Mouse (Mus musculus) gastrocnemius, adult 18-20 months (tissue): ENCODE results near the gene Dydc1. TPM values are rescaled to one million over a fixed set of nuclear protein-coding genes. Genes with fewer than 3 reads are reported as not detected.

Source experiments
- DNase-seq: peaks from one replicate; pipeline ENCODE4 v3.0.0; 2021; ENCODE audit warnings: low spot score
- total RNA-seq, 2 experiments: library from RNA; stranded (reverse); gene quantifications; 2 replicates each; pipeline ENCODE4 v1.2.3; 2021

Gene Dydc1
- total RNA-seq, 2 experiments from 2014 or later, result not detected

GRCm38 (mm10) chr14:41098726-41099125 is 26.0 kb downstream of the Dydc1 start:
- no peak for DNase-seq

DNA sequence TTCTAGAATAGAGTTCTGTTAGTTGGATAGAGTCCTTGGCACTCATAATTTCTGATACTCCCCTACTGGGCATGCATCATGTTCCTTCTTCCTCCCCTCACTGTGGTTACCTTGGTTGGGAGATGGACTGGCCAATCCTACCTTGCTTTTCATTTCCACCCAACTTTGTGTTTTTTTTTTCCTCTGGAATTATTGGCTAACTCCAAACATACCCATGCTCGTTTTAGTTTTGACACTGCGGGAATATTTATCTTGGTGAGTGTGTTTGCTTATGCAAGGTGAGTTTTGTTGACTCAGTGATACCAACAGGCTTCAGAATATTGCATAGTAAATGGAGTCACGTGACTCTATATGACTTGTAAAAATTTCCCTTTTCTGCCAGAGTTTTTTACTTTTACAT is 28.0 kb downstream of the Dydc1 start:
- no peak for DNase-seq

- DNase-seq, result no peak
Measured at GRCm38 (mm10) chr14:41101242-41101641, 28.5 kb downstream of the Dydc1 start.

DNA sequence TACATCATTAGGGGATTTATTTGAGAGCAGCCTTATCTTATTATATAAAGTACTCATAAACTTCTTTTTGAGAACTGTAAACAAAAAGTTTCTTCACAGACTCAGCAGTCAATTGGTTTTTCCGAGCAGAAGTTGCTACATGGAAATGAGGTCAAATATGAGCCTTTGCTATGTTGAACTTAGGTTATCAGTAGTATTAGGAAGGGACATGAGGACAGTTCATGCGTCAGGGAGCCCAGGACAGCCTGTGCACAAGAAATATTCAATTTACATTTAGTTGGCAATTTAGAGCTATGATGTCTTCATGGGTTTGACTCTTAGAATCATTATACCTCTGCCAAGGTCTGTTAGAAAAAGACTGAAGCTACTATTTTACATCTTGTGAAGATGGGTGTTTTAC is 29.6 kb downstream of the Dydc1 start:
- DNase-seq, result no peak

GRCm38 (mm10) chr14:41104853-41105444 is 32.2 kb downstream of the Dydc1 start, which contains the start of gene Mat1a:
Gene Mat1a, plus strand, starts transcription at chr14:41105035.
- no peak for DNase-seq

GRCm38 (mm10) chr14:41111031-41111668 is 38.4 kb downstream of the Dydc1 start:
- DNase-seq, result no peak

GRCm38 (mm10) chr14:41112944-41113343 is 40.2 kb downstream of the Dydc1 start:
- no peak for DNase-seq

- no peak for DNase-seq
Measured at GRCm38 (mm10) chr14:41116271-41116670, 43.6 kb downstream of the Dydc1 start.

DNA sequence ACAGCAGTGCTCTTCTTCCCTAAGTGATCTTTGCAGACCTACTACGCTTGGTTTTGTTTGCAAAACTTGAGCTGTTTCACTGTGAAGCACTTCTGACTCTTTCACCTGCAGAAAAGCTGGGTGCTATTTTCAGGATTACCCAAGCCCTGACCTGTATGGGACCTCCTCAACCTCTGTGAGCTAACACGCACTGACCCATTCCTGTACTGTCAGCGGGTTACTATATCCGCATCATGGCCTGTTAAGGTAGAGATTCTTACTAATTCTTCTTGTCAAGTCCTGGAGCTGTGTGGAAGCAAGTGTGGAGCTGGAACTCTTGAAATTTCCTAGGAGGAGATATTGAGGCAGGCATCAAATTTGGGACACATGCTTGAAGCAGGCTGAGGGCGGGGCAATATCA is 52.0 kb downstream of the Dydc1 start:
- DNase-seq, result no peak

DNA sequence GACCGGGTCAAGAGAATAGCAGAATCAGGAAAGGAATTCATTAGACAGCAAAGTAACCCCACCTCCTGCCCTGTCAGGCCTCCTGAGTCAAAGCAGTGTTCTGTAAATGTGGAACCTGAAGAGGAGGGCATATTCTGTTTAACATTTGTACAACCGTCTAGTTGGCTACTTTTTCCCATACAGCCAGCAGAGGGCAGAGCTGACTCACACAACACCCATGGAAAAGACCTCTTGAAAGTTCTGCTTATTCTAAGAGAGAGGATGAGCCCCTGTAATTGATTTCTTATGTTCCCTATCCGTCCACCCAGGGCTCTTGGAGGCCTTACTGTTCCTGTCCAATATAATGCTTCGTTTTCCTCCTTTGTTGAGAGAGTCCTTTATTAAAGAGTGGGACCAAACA is 55.3 kb downstream of the Dydc1 start:
- DNase-seq, result no peak

DNA sequence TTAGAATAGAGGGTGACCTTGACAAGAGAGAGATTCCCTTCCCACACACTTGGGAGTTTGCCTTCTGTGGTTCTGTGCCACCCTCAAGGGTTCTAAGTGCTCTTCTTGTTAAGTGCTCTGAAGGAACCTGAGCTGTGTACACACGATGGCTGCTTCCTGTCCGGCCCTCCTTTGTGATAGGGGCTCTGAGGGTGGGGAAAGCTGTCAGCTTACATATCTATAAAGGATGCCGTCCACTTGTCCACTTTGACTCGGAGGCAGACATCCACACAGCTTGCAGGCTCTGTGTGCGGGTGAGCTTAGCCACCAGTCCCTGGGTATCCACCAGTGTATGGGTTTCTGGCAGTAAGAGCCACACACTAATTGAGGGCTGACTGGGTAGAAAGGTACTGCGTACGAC is 58.8 kb downstream of the Dydc1 start, which contains the start of gene Sftpa1:
Gene Sftpa1, plus strand, starts transcription at position 243 of the 400 bp plus-strand sequence.
- DNase-seq, result no peak

GRCm38 (mm10) chr14:41137006-41137405 is 64.3 kb downstream of the Dydc1 start:
- no peak for DNase-seq

GRCm38 (mm10) chr14:41140686-41141085 is 68.0 kb downstream of the Dydc1 start:
- DNase-seq, result no peak

Other genes with a start within 250 kb of the Dydc1 start
- gene Sh2d4b, start 179.6 kb upstream of the Dydc1 start, total RNA-seq, result under 1 TPM; 0.09 to 0.14 TPM
- 10 to 100 TPM; 10.6 to 13.1 TPM for gene Tspan14, start 106.1 kb upstream of the Dydc1 start, total RNA-seq
- 10 to 100 TPM; 31.6 to 31.9 TPM for gene Fam213a, start 59.1 kb upstream of the Dydc1 start, total RNA-seq
- gene Dydc2, start 3.7 kb upstream of the Dydc1 start, total RNA-seq, result not detected
- under 1 TPM in 1 of 2 experiments, not detected in 1; 0.90 TPM for gene Mat1a, start 32.1 kb downstream of the Dydc1 start, total RNA-seq
- gene Sftpa1, start 58.9 kb downstream of the Dydc1 start, total RNA-seq, result not detected
- not detected for gene Mbl1, start 78.5 kb downstream of the Dydc1 start, total RNA-seq
- gene Sftpd, start 112.2 kb downstream of the Dydc1 start, total RNA-seq, result not detected
- gene Gm2832, start 205.9 kb downstream of the Dydc1 start, total RNA-seq, result not detected